Mouse (Mus musculus) heart, embryonic 16.5 days (tissue): ENCODE data around the gene Myh7. TPM values are rescaled to one million over a fixed set of nuclear protein-coding genes. Genes with fewer than 3 reads are reported as not detected.
"Not testable (repeated sequence)": the region's sequence is repeated elsewhere in the genome, so short reads cannot be mapped to it uniquely, and the experiment has no call there.

Experiments
- ATAC-seq: fragments of 200-750 bp; cut with Nextera tagmentation; replicated peaks from 2 replicates; pipeline ENCODE4 v1.8.0; 2017; ENCODE audit warnings: moderate number of reproducible peaks; ENCODE audit not compliant: insufficient read depth, low FRiP score; ENCODE audit errors: extremely low read depth
- H3K27ac ChIP-seq: fragments of 300-500 bp; sonication (generic); 2 replicates; pipeline ENCODE4 v1.5.1; 2014; ENCODE audit warnings: mild to moderate bottlenecking, low read length, control low read depth, moderate library complexity
- H3K27me3 ChIP-seq: fragments of 300-500 bp; sonication (generic); 2 replicates; pipeline ENCODE4 v1.6.1; 2014; ENCODE audit warnings: low read length, mixed read lengths; ENCODE audit not compliant: control insufficient read depth, insufficient read depth
- H3K36me3 ChIP-seq: fragments of 300-500 bp; sonication (generic); 2 replicates; pipeline ENCODE4 v1.6.1; 2014; ENCODE audit not compliant: control insufficient read depth, insufficient read depth
- H3K4me1 ChIP-seq: fragments of 300-500 bp; sonication (generic); 2 replicates; pipeline ENCODE4 v1.6.1; 2014; ENCODE audit warnings: low read length, mixed read lengths; ENCODE audit not compliant: control insufficient read depth, insufficient read depth
- H3K4me2 ChIP-seq: fragments of 300-500 bp; sonication (generic); 2 replicates; pipeline ENCODE4 v1.6.1; 2014; ENCODE audit warnings: low read depth, mild to moderate bottlenecking, control low read depth, low read length
- H3K4me3 ChIP-seq: fragments of 300-500 bp; sonication (generic); 2 replicates; pipeline ENCODE4 v1.5.1; 2014; ENCODE audit warnings: mild to moderate bottlenecking, control low read depth, low read length
- H3K9ac ChIP-seq: fragments of 300-500 bp; sonication (generic); 2 replicates; pipeline ENCODE4 v1.6.1; 2014; ENCODE audit warnings: low read length, control low read depth
- H3K9me3 ChIP-seq: fragments of 300-500 bp; sonication (generic); replicated peaks from 2 replicates; pipeline ENCODE4 v1.6.1; 2016; ENCODE audit warnings: low read length; ENCODE audit not compliant: control insufficient read depth
- WGBS: fragments of 180-500 bp; shearing (Covaris S2); extraction: QIAGEN DNeasy Blood & Tissue Kit; methylation state at CpG from one replicate; pipeline ENCODE4 v1.1.7; 2014; 5-methylcytosine and 5-hydroxymethylcytosine counted together
- polyA plus RNA-seq: library from polyadenylated mRNA; unstranded; fragments of >200 nt; fragmentation: Nextera tagmentation; extraction: Ambion mirVana; gene quantifications from 2 replicates; pipeline ENCODE4 v1.2.1, GENCODE M21; 2015

Myh7 gene
- polyA plus RNA-seq, 1 experiment from 2014 or later, result 6,075 TPM

DNA sequence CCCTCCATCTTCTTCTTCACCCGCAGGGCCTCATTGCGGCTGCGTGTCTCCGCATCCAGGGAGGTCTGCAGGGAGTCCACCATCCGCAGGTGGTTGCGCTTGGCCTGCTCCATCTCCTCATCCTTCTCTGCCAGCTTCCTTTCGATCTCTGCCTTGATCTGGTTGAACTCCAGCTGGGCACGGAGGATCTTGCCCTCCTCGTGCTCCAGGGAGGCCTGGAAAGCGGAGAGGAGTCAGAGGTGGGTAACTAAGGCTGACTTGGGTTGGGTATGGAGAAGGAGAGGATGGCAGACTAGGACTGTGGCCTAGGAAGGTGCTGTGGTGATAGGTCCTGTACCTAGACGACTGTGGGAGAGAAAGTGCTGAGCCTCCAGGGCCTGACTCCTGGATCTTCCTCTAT lies 47.4 kb downstream of the Myh7 start:
- ATAC-seq, H3K4me2 ChIP-seq, H3K9ac ChIP-seq, H3K27me3 ChIP-seq, H3K9me3 ChIP-seq, H3K27ac ChIP-seq, H3K4me3 ChIP-seq, H3K4me1 ChIP-seq: not testable (repeated sequence)
- WGBS, result 82% methylated on average over 8 of the region's 11 CpGs
- H3K36me3 ChIP-seq, result peaks cover 34% of the 10 kb centered on the region

DNA sequence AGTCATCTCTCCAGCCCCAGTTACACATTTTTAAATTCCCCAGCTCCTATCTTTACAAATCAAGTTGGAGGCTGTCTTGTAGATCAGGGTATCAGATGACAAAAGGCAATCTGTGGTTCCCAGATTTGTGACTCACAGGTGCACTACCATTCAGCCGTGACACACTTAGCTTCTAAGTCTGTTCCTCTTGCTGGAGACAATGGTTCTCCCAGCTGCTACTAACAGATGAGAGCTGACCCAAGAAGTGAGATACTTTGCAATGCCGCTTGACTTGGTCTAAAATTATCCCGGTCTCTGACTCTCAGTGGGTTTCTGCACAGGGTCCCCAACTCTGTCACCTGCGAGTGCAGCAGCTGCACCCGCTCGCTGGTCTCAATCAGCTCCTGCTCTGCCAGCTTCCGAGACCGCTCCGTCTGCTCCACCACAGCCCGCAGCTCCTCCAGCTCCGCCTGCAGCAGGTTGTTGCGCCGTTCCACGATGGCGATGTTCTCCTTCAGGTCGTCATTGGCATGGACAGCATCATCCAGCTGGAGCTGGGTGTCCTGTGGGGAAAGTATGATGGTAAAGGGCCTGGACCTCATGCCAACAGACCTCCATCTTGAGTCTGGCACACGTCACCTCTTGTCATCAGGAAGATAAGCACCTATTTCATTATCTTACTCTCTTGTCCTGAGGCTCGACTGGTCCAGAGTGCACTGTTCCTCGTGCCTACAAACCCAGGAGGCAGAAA lies 48.3 kb downstream of the Myh7 start:
- ATAC-seq, result no peak
- no peak overlapping the region for H3K9ac ChIP-seq
- H3K4me3 ChIP-seq, result no peak overlapping the region
- no peak overlapping the region for H3K27ac ChIP-seq
- H3K27me3 ChIP-seq, result no peaks in the 10 kb centered on the region; the same call in 1 of the 2 replicates
- peaks cover 4% of the 10 kb centered on the region; the same call in 1 of the 2 replicates for H3K4me1 ChIP-seq
- WGBS, result 46% methylated on average over 19 of the region's 19 CpGs
- no peaks in the 10 kb centered on the region for H3K9me3 ChIP-seq
- H3K36me3 ChIP-seq, result peaks cover 36% of the 10 kb centered on the region
- no peak overlapping the region for H3K4me2 ChIP-seq

GRCm38 (mm10) chr14:54944939-54945338 lies 49.5 kb downstream of the Myh7 start:
- Histone ChIP-seq H3K27ac (no peak overlapping the region), H3K4me3 (no peak overlapping the region), H3K9ac (no peak overlapping the region), H3K9me3 (no peaks in the 10 kb centered on the region), H3K4me2 (no peak overlapping the region), H3K27me3 (no peaks in the 10 kb centered on the region; the same call in 1 of the 2 replicates), H3K4me1 (peaks cover 4% of the 10 kb centered on the region; the same call in 1 of the 2 replicates), H3K36me3 (peaks cover 36% of the 10 kb centered on the region)
- WGBS, result 58% methylated on average over 2 of the region's 2 CpGs
- no peak for ATAC-seq

DNA sequence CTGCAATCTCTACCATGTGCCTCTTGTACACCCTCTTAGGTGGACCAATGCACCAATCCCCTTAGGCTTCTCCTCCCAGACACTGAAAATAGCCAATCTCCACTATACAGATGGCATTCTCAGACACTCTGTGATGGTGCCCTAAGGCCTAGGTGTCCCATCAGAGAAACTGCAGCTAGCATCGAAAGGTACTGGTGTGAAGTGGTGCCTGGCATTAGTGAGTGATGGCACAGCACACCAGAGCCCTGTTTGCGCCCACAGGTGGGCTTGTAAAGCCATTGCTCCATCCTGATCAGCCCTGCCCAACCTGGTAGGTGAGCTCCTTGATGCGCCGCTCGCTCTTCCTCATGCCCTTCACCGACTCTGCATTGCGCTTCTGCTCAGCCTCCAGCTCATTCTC lies 50.5 kb downstream of the Myh7 start:
- WGBS, result 89% methylated on average over 7 of the region's 7 CpGs

GRCm38 (mm10) chr14:54942479-54942878 lies 51.9 kb downstream of the Myh7 start:
- Histone ChIP-seq H3K27me3 (no peaks in the 10 kb centered on the region), H3K4me2 (no peak overlapping the region), H3K9me3 (no peaks in the 10 kb centered on the region), H3K4me3 (no peak overlapping the region), H3K4me1 (no peaks in the 10 kb centered on the region), H3K9ac (no peak overlapping the region), H3K36me3 (peaks cover 26% of the 10 kb centered on the region), H3K27ac (no peak overlapping the region)
- WGBS, result 74% methylated on average over 8 of the region's 8 CpGs
- no peak for ATAC-seq

More for the DNA sequence above, 50.5 kb downstream of the Myh7 start:
- H3K4me2 ChIP-seq, result no peak overlapping the region
- no peaks in the 10 kb centered on the region for H3K9me3 ChIP-seq
- H3K36me3 ChIP-seq, result peaks cover 34% of the 10 kb centered on the region
- no peaks in the 10 kb centered on the region for H3K27me3 ChIP-seq
- H3K4me3 ChIP-seq, result no peak overlapping the region
- no peak overlapping the region for H3K9ac ChIP-seq
- ATAC-seq, result no peak
- H3K27ac ChIP-seq, result no peak overlapping the region
- peaks cover 4% of the 10 kb centered on the region; the same call in 1 of the 2 replicates for H3K4me1 ChIP-seq

GRCm38 (mm10) chr14:54941024-54941978 lies 53.1 kb downstream of the Myh7 start:
- no peaks in the 10 kb centered on the region; the same call in 1 of the 2 replicates for H3K4me1 ChIP-seq
- ATAC-seq, result no peak
- H3K36me3 ChIP-seq, result peaks cover 24% of the 10 kb centered on the region
- 48% methylated on average over 13 of the region's 13 CpGs for WGBS
- no peak overlapping the region for H3K4me3 ChIP-seq
- no peaks in the 10 kb centered on the region for H3K9me3 ChIP-seq
- no peak overlapping the region for H3K4me2 ChIP-seq
- H3K27me3 ChIP-seq, result no peaks in the 10 kb centered on the region
- no peak overlapping the region for H3K9ac ChIP-seq
- no peak overlapping the region for H3K27ac ChIP-seq

GRCm38 (mm10) chr14:54940176-54940530 lies 54.3 kb downstream of the Myh7 start:
- Histone ChIP-seq H3K4me1 (no peaks in the 10 kb centered on the region; the same call in 1 of the 2 replicates), H3K4me2 (no peak overlapping the region), H3K36me3 (peaks cover 15% of the 10 kb centered on the region), H3K27ac (peak overlapping the region; percentile 69), H3K9me3 (no peaks in the 10 kb centered on the region), H3K9ac (no peak overlapping the region), H3K4me3 (no peak overlapping the region), H3K27me3 (no peaks in the 10 kb centered on the region)
- ATAC-seq, result no peak
- 47% methylated on average over 3 of the region's 3 CpGs for WGBS

GRCm38 (mm10) chr14:54939434-54940175 lies 54.8 kb downstream of the Myh7 start:
- Histone ChIP-seq H3K27ac (peak overlapping the region; percentile 69), H3K36me3 (peaks cover 14% of the 10 kb centered on the region), H3K27me3 (no peaks in the 10 kb centered on the region), H3K4me1 (no peaks in the 10 kb centered on the region; the same call in 1 of the 2 replicates), H3K9me3 (no peaks in the 10 kb centered on the region), H3K9ac (no peak overlapping the region), H3K4me2 (no peak overlapping the region), H3K4me3 (no peak overlapping the region)
- ATAC-seq, result peak; percentile 24; the same call in 1 of the 2 replicates
- WGBS, result 36% methylated on average over 12 of the region's 12 CpGs
